Mouse (Mus musculus): ENCODE measurements at regions not wholly inside any gene's neighbourhood (a gene's known extent, or its start where the extent isn't known, plus 50 kb on each side); places are given as distances from the start of the nearest gene placed in this dataset.

DNA sequence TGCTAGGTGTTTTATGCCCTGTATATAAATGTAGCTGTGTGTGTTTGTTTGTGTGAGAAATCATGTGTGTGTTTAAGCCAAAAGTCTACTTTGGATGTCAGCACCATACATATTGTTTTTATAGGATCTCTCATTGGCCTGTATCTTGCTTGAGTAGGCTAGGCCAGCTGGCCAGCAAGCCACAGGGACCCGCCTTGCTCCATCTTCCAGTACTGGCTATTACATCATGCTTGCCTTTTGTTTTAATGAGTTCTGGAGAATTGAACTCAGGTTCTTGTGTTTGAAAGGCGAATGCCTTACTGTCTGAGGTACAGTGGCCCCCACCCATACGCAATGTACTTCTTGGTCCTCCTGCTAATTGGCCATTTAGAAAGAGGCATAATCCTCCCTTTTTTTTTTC is 559.9 kb downstream of the Ebf1 start:
- no peak overlapping the region for H3K27ac ChIP-seq (replicated peaks; ENCODE audit: insufficient read depth, low read depth, low read length)

DNA sequence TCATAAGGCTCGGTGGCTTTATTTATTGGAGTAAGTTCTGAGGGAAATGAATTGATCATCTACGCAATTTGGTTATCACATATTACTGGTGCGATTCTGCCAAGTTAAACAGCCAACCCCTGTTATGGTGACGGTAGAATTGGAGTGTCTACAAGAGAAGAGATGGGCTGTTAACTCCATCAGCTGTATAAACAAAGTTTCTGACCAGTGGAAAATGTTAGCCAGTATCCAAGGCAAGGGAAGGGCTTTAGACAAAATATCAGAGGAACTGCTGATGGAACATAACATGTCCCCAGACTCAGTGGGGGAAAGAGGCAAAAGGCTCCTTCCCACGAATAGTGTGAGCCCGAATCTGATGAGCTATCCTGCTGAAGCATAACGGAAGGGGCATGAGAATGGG is 560.9 kb downstream of the Ebf1 start:
- TF ChIP-seq POLR2A (IDR thresholded peaks at IDR 0.05; ENCODE audit: extremely low read depth, insufficient read depth, low read length) (no peak), CTCF (IDR thresholded peaks at IDR 0.05; ENCODE audit: low read depth, low read length) (no peak)
- 40% methylated on average over 7 of the region's 7 CpGs for WGBS
- peak overlapping the region; percentile 8; the same call in 1 of the 2 replicates for H3K9ac ChIP-seq (ENCODE audit: low read depth, low read length)

More for the DNA sequence above, 559.9 kb downstream of the Ebf1 start:
- WGBS: 90% methylated on average over 3 of the region's 3 CpGs
- Histone ChIP-seq H3K36me3 (ENCODE audit: control insufficient read depth, insufficient read depth, low read length) (no peaks in the 10 kb centered on the region), H3K9ac (ENCODE audit: low read depth, low read length) (no peak overlapping the region), H3K27me3 (ENCODE audit: control insufficient read depth, insufficient read depth, low read length) (no peaks in the 10 kb centered on the region), H3K4me3 (ENCODE audit: insufficient read depth, low read depth, low read length) (no peak overlapping the region), H3K79me2 (ENCODE audit: control insufficient read depth, insufficient read depth, low read length) (no peaks in the 10 kb centered on the region), H3K4me1 (ENCODE audit: control insufficient read depth, insufficient read depth, low read length) (peaks cover 24% of the 10 kb centered on the region)
- DNase-seq (ENCODE audit: extremely low read depth, low read depth, low spot score): no peak
- TF ChIP-seq CTCF (IDR thresholded peaks at IDR 0.05; ENCODE audit: low read depth, low read length) (no peak), POLR2A (IDR thresholded peaks at IDR 0.05; ENCODE audit: extremely low read depth, insufficient read depth, low read length) (no peak)

DNA sequence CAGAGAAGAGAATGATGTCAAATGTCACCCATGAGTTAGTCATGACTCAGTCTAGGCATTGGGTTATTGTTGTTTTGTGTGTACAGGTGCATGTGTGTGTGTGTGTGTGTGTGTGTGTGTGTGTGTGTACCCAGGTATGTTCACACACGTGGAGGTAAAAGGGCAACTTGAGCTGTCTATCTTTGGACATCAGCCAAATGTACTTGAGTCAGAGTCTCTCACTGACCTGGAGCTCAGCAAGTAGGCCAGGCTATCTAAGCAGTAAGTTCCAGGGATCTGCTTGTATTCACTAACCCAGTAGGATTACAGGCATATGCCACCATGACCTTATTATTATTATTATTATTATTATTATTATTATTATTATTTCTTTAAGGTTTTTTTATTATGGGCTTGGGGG is 561.9 kb downstream of the Ebf1 start:
- DNase-seq (ENCODE audit: extremely low read depth, low read depth, low spot score): peak; percentile 93
- WGBS: 7% methylated on average over 1 of the region's 1 CpGs
- H3K4me1 ChIP-seq (ENCODE audit: control insufficient read depth, insufficient read depth, low read length): peaks cover 24% of the 10 kb centered on the region
- no peaks in the 10 kb centered on the region for H3K36me3 ChIP-seq (ENCODE audit: control insufficient read depth, insufficient read depth, low read length)
- no peak for TF ChIP-seq CTCF (IDR thresholded peaks at IDR 0.05; ENCODE audit: low read depth, low read length)
- no peak for TF ChIP-seq POLR2A (IDR thresholded peaks at IDR 0.05; ENCODE audit: extremely low read depth, insufficient read depth, low read length)
- H3K27me3 ChIP-seq (ENCODE audit: control insufficient read depth, insufficient read depth, low read length): no peaks in the 10 kb centered on the region
- H3K27ac ChIP-seq (replicated peaks; ENCODE audit: insufficient read depth, low read depth, low read length): no peak overlapping the region
- H3K9ac ChIP-seq (ENCODE audit: low read depth, low read length): no peak overlapping the region
- H3K4me3 ChIP-seq (ENCODE audit: insufficient read depth, low read depth, low read length): no peak overlapping the region
- H3K79me2 ChIP-seq (ENCODE audit: control insufficient read depth, insufficient read depth, low read length): no peaks in the 10 kb centered on the region

More for the DNA sequence above, 560.9 kb downstream of the Ebf1 start:
- H3K4me3 ChIP-seq (ENCODE audit: insufficient read depth, low read depth, low read length): no peak overlapping the region
- peak overlapping the region; percentile 84 for H3K27ac ChIP-seq (replicated peaks; ENCODE audit: insufficient read depth, low read depth, low read length)
- H3K27me3 ChIP-seq (ENCODE audit: control insufficient read depth, insufficient read depth, low read length): no peaks in the 10 kb centered on the region
- no peaks in the 10 kb centered on the region for H3K79me2 ChIP-seq (ENCODE audit: control insufficient read depth, insufficient read depth, low read length)
- peaks cover 24% of the 10 kb centered on the region for H3K4me1 ChIP-seq (ENCODE audit: control insufficient read depth, insufficient read depth, low read length)
- no peaks in the 10 kb centered on the region for H3K36me3 ChIP-seq (ENCODE audit: control insufficient read depth, insufficient read depth, low read length)
- peak; percentile 92 for DNase-seq (ENCODE audit: extremely low read depth, low read depth, low spot score)

DNA sequence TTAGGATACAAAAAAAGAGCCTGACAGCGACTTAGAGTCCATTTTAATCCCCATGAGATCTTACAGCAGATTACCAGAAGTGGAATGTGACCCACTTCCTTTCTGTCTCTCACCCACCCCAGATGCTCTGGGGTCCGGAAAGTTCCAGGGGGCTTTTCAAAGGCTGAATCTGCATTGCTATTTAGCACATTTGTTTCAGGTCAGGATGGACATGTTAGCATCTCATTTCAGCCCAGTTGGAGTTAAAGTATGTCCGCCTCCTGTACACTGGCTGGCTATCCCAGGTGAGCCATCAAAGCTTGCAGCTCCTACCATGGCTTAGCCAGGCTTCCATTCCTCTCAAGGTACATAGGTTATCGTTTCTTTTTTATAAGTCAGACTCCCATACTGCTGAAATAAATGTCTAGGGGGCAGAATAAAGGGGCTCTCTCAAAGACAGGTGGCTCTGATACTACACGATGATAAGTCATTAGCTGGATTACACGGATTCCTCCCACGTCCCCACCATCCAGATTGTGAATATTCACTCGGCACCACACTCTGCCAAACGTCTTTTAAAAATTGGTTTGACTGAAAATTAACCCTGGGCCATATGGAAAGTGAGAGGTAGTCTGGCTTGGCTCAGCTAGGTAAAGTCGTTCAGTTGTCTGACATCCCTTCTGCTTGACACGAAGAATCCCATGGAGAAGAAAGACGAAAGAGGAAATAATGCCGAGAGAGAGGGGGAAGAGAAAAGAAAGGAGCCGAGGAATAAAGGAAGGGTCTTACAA is 573.7 kb downstream of the Ebf1 start:
- H3K4me3 ChIP-seq (ENCODE audit: insufficient read depth, low read depth, low read length): no peak overlapping the region
- no peaks in the 10 kb centered on the region for H3K27me3 ChIP-seq (ENCODE audit: control insufficient read depth, insufficient read depth, low read length)
- no peak overlapping the region for H3K27ac ChIP-seq (replicated peaks; ENCODE audit: insufficient read depth, low read depth, low read length)
- H3K36me3 ChIP-seq (ENCODE audit: control insufficient read depth, insufficient read depth, low read length): no peaks in the 10 kb centered on the region
- peaks cover 1% of the 10 kb centered on the region; the same call in 1 of the 2 replicates for H3K4me1 ChIP-seq (ENCODE audit: control insufficient read depth, insufficient read depth, low read length)
- no peak overlapping the region for H3K9ac ChIP-seq (ENCODE audit: low read depth, low read length)
- no peaks in the 10 kb centered on the region for H3K79me2 ChIP-seq (ENCODE audit: control insufficient read depth, insufficient read depth, low read length)
- WGBS: 88% methylated on average over 14 of the region's 14 CpGs
- TF ChIP-seq CTCF (IDR thresholded peaks at IDR 0.05; ENCODE audit: low read depth, low read length) (no peak), POLR2A (IDR thresholded peaks at IDR 0.05; ENCODE audit: extremely low read depth, insufficient read depth, low read length) (no peak)
- no peak for DNase-seq (ENCODE audit: extremely low read depth, low read depth, low spot score)

DNA sequence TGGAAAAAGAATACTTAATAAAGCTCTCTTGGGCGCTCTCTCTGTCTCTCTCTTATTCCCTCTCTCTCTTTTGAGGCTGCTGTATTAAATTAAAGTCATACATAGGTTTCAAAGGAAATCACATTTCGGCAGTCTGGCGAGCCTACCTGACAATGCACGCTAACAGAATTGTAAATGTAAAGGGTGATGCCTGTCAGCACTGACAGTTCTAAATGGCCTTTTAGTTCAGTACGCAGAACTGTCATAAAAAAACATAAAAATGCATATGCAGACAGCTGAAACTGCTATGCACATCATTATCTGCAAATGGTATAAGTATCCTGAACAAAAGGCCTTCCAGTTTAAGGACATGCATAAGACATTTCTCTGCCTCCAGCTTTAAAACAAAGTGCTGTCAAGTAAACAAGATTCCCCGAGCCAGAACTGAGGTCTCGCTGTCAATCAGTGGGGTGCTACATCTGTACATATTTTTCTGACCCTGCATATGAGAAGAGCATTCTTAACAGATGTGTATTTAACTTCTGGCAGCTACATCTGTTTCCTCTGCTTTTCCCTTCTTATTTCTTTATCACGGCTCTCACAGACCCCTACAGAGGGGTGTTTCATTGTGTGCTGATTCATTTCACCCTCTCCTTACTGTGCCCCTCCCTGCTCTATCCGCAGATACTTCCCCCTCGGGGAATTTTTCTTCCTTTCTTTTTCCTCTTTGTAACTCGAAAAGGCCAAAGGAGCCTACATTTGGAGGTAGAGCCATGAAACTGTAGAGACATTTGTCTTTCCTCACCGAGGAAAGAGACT is 574.5 kb downstream of the Ebf1 start:
- Histone ChIP-seq H3K4me3 (ENCODE audit: insufficient read depth, low read depth, low read length) (no peak overlapping the region), H3K27me3 (ENCODE audit: control insufficient read depth, insufficient read depth, low read length) (no peaks in the 10 kb centered on the region), H3K27ac (replicated peaks; ENCODE audit: insufficient read depth, low read depth, low read length) (no peak overlapping the region), H3K9ac (ENCODE audit: low read depth, low read length) (no peak overlapping the region), H3K4me1 (ENCODE audit: control insufficient read depth, insufficient read depth, low read length) (peaks cover 1% of the 10 kb centered on the region; the same call in 1 of the 2 replicates), H3K79me2 (ENCODE audit: control insufficient read depth, insufficient read depth, low read length) (no peaks in the 10 kb centered on the region), H3K36me3 (ENCODE audit: control insufficient read depth, insufficient read depth, low read length) (no peaks in the 10 kb centered on the region)
- TF ChIP-seq CTCF (IDR thresholded peaks at IDR 0.05; ENCODE audit: low read depth, low read length) (no peak), POLR2A (IDR thresholded peaks at IDR 0.05; ENCODE audit: extremely low read depth, insufficient read depth, low read length) (no peak)
- no peak for DNase-seq (ENCODE audit: extremely low read depth, low read depth, low spot score)
- WGBS: 76% methylated on average over 12 of the region's 12 CpGs
